Mouse (Mus musculus) liver, embryonic 14.5 days (tissue): ENCODE results near the gene Ndufb4. TPM values are rescaled to one million over a fixed set of nuclear protein-coding genes. Genes with fewer than 3 reads are reported as not detected.
"Not testable (repeated sequence)": the region's sequence is repeated elsewhere in the genome, so short reads cannot be mapped to it uniquely, and the experiment has no call there.

Experiments used
- ATAC-seq: fragments of 200-750 bp; cut with Nextera tagmentation; 2 replicates; pipeline ENCODE4 v1.8.0; 2017; ENCODE audit warnings: moderate number of reproducible peaks, mild to moderate bottlenecking, moderate library complexity; ENCODE audit not compliant: insufficient read depth
- DNase-seq, 3 experiments: peaks; one replicate each; pipeline ENCODE4 v3.0.0-alpha.2; 2012 to 2013; ENCODE audit warnings: low read depth in 3 of 3, low spot score in 3 of 3
- H3K27ac ChIP-seq: fragments of 300-500 bp; sonication (generic); 2 replicates; pipeline ENCODE4 v1.5.1; 2014; ENCODE audit warnings: moderate library complexity, mild to moderate bottlenecking, control low read depth, inconsistent platforms
- H3K27me3 ChIP-seq: fragments of 300-500 bp; sonication (generic); 2 replicates; pipeline ENCODE4 v1.6.1; 2014; ENCODE audit warnings: mild to moderate bottlenecking, low read length, moderate library complexity; ENCODE audit not compliant: control insufficient read depth, insufficient read depth
- H3K36me3 ChIP-seq: fragments of 300-500 bp; sonication (generic); replicated peaks from 2 replicates; pipeline ENCODE4 v1.6.1; 2014; ENCODE audit warnings: low read depth; ENCODE audit not compliant: control insufficient read depth, insufficient read depth
- H3K4me1 ChIP-seq, 2 experiments: fragments of 200-500 bp in 1 of 2; fragments of 300-500 bp in 1 of 2; sonication (generic) in 1 of 2; replicated peaks; 2 replicates each; pipeline ENCODE4 v1.6.1; 2012 to 2014; ENCODE audit warnings: antibody characterized with exemption in 1 of 2, inconsistent platforms in 1 of 2, low read length in 1 of 2; ENCODE audit not compliant: control insufficient read depth in 2 of 2, insufficient read depth in 2 of 2
- H3K4me2 ChIP-seq: fragments of 300-500 bp; sonication (generic); 2 replicates; pipeline ENCODE4 v1.6.1; 2014; ENCODE audit warnings: low read depth, mild to moderate bottlenecking, control low read depth, moderate library complexity
- H3K4me3 ChIP-seq, 2 experiments: fragments of 200-500 bp in 1 of 2; fragments of 300-500 bp in 1 of 2; sonication (generic) in 1 of 2; 2 replicates each; pipeline ENCODE4 v1.5.1; 2012 to 2014; ENCODE audit warnings: low read depth in 2 of 2, low read length in 2 of 2, mild to moderate bottlenecking in 2 of 2, control low read depth in 1 of 2, inconsistent platforms in 1 of 2, moderate library complexity in 1 of 2; ENCODE audit not compliant: insufficient read depth in 1 of 2
- H3K9ac ChIP-seq: fragments of 300-500 bp; sonication (generic); replicated peaks from 2 replicates; pipeline ENCODE4 v1.6.1; 2014; ENCODE audit warnings: mild to moderate bottlenecking, control low read depth, moderate library complexity
- H3K9me3 ChIP-seq: fragments of 300-500 bp; sonication (generic); 2 replicates; pipeline ENCODE4 v1.6.1; 2016; ENCODE audit warnings: low read length, mixed read lengths; ENCODE audit not compliant: control insufficient read depth
- CTCF ChIP-seq: IDR thresholded peaks from 2 replicates; pipeline ENCODE4 v1.5.1; 2016; ENCODE audit warnings: antibody characterized with exemption, low read depth, control low read depth
- EP300 ChIP-seq: IDR thresholded peaks from 2 replicates; pipeline ENCODE4 v1.6.1; 2016; ENCODE audit warnings: antibody characterized with exemption, low read depth
- WGBS: fragments of 180-500 bp; shearing (Covaris S2); extraction: QIAGEN DNeasy Blood & Tissue Kit; methylation state at CpG from one replicate; pipeline ENCODE4 v1.1.7; 2014; ENCODE audit not compliant: insufficient replicate concordance; 5-methylcytosine and 5-hydroxymethylcytosine counted together
- polyA plus RNA-seq, 2 experiments: library from polyadenylated mRNA; depleted of rRNA in 1 of 2; stranded (reverse) in 1 of 2; unstranded in 1 of 2; fragments of >200 nt; fragmentation: Nextera tagmentation in 1 of 2; extraction: Ambion mirVana in 1 of 2; gene quantifications; 2 replicates each; pipeline versions ENCODE4 v1.2.1 to v1.2.3; 2012 to 2014

Ndufb4 gene
- polyA plus RNA-seq (2012; rRNA removed) (23.9 and 34.3 TPM in 2 replicates), polyA plus RNA-seq (2014; fragmentation: Nextera tagmentation; extraction: Ambion mirVana) (47.2 and 52.9 TPM in 2 replicates)

- under 1% methylated on average over 52 of the region's 58 CpGs for WGBS
- DNase-seq = peak; percentile 95 to 97 (median 97)
- no peaks in the 10 kb centered on the region for H3K36me3 ChIP-seq
- peak within 1 kb of the TSS; percentile 73 for H3K4me2 ChIP-seq
- no peak; the same call in 1 of the 2 replicates for TF ChIP-seq EP300
- TF ChIP-seq CTCF = no peak
- H3K27ac ChIP-seq = peak within 1 kb of the TSS; percentile 87
- H3K4me1 ChIP-seq = peaks cover 16 to 28% of the 10 kb centered on the region in 2 experiments
- H3K9ac ChIP-seq = peak within 1 kb of the TSS; percentile 97
- ATAC-seq = peak; percentile 92
- H3K9me3 ChIP-seq = no peaks in the 10 kb centered on the region
- H3K4me3 ChIP-seq = peak within 1 kb of the TSS; percentile 83 to 95
- H3K27me3 ChIP-seq = no peaks in the 10 kb centered on the region
These were observed at the start of gene Ndufb4 for GRCm38 (mm10) chr16:37653731-37654657. Ndufb4 (minus strand) TSS chr16:37654453.

- no peak for ATAC-seq
- 49% methylated on average over 5 of the region's 5 CpGs for WGBS
- H3K27me3 ChIP-seq = no peaks in the 10 kb centered on the region
- no peaks in the 10 kb centered on the region for H3K9me3 ChIP-seq
- H3K4me1 ChIP-seq = no peaks in the 10 kb centered on the region; a peak in 1 of 4 replicates
- TF ChIP-seq CTCF = no peak
- H3K27ac ChIP-seq = no peak overlapping the region
- no peaks in the 10 kb centered on the region for H3K36me3 ChIP-seq
- no peak for DNase-seq
- no peak overlapping the region for H3K4me3 ChIP-seq
- H3K9ac ChIP-seq = no peak overlapping the region
- no peak overlapping the region for H3K4me2 ChIP-seq
These were observed 49.6 kb upstream of the Ndufb4 start for GRCm38 (mm10) chr16:37703884-37704283.

- H3K4me1 ChIP-seq, H3K9me3 ChIP-seq, H3K9ac ChIP-seq, H3K27ac ChIP-seq, H3K4me3 ChIP-seq, H3K36me3 ChIP-seq, H3K4me2 ChIP-seq, H3K27me3 ChIP-seq, ATAC-seq, DNase-seq: not testable (repeated sequence)
These were observed 45.8 kb upstream of the Ndufb4 start for GRCm38 (mm10) chr16:37700071-37700470.

GRCm38 (mm10) chr16:37698767-37699166 lies 44.5 kb upstream of the Ndufb4 start:
- H3K9ac ChIP-seq = no peak overlapping the region
- H3K4me3 ChIP-seq = no peak overlapping the region
- TF ChIP-seq CTCF = peak; percentile 55
- TF ChIP-seq EP300 = no peak
- no peaks in the 10 kb centered on the region for H3K4me1 ChIP-seq
- DNase-seq = no peak
- no peaks in the 10 kb centered on the region for H3K9me3 ChIP-seq
- H3K36me3 ChIP-seq = no peaks in the 10 kb centered on the region
- H3K27ac ChIP-seq = no peak overlapping the region
- H3K4me2 ChIP-seq = no peak overlapping the region
- ATAC-seq = no peak
- no peaks in the 10 kb centered on the region for H3K27me3 ChIP-seq
- WGBS = 85% methylated on average over 6 of the region's 6 CpGs

GRCm38 (mm10) chr16:37697271-37697670 lies 43.0 kb upstream of the Ndufb4 start:
- no peak overlapping the region for H3K4me3 ChIP-seq
- no peaks in the 10 kb centered on the region for H3K4me1 ChIP-seq
- no peak overlapping the region for H3K27ac ChIP-seq
- H3K36me3 ChIP-seq = no peaks in the 10 kb centered on the region
- 74% methylated on average over 5 of the region's 5 CpGs for WGBS
- no peak overlapping the region for H3K9ac ChIP-seq
- H3K27me3 ChIP-seq = no peaks in the 10 kb centered on the region
- DNase-seq (no peak), ATAC-seq (no peak)
- no peaks in the 10 kb centered on the region for H3K9me3 ChIP-seq
- H3K4me2 ChIP-seq = no peak overlapping the region
- no peak for TF ChIP-seq EP300
- TF ChIP-seq CTCF = no peak
